Mouse (Mus musculus) neutrophil, adult 65 days (primary cell): ENCODE results near the gene Il1rap. TPM values are rescaled to one million over a fixed set of nuclear protein-coding genes. Genes with fewer than 3 reads are reported as not detected.

ENCODE experiments used
- total RNA-seq: library from RNA; stranded (reverse); gene quantifications from 2 replicates; pipeline ENCODE4 v1.2.4, GENCODE M21; 2023

Il1rap gene
- 26.6 and 27.8 TPM in 2 replicates for total RNA-seq

GRCm38 (mm10) chr16:26581048-26581912 is at the start of gene Il1rap:
Gene Il1rap, plus strand, starts transcription at chr16:26581704.

Other genes with a start within 250 kb of the Il1rap start
- 20.5 and 23.2 TPM in 2 replicates for gene Cldn1, start 209.9 kb upstream of the Il1rap start, total RNA-seq
- not detected in 2 replicates for gene Cldn16, start 118.6 kb upstream of the Il1rap start, total RNA-seq
- gene Tmem207, start 54.9 kb upstream of the Il1rap start, total RNA-seq: not detected in 2 replicates